Mouse (Mus musculus) cerebellum, adult 2 months (tissue): Measurements from ENCODE around the gene Mcf2l.

Source experiments
- CTCF ChIP-seq: fragments of 200-500 bp; IDR thresholded peaks from 2 replicates; pipeline ENCODE4 v1.5.1; 2011; ENCODE audit warnings: low read depth, mild to moderate bottlenecking, control low read depth, low read length, moderate library complexity, borderline replicate concordance; ENCODE audit not compliant: insufficient read depth
- POLR2A ChIP-seq: fragments of 200-500 bp; IDR thresholded peaks from 2 replicates; pipeline ENCODE4 v1.6.1; 2011; ENCODE audit warnings: low read length, control low read depth, borderline replicate concordance; ENCODE audit not compliant: insufficient read depth

- TF ChIP-seq POLR2A (no peak), CTCF (no peak)
Measured at GRCm38 (mm10) chr8:12906597-12906996, 33.0 kb downstream of the Mcf2l start.
